Mouse (Mus musculus) thymus, postnatal 14 days (tissue): ENCODE measurements around the gene Ccl26.

Experiments
- DNase-seq: peaks from one replicate; pipeline ENCODE4 v3.0.0; 2021

Gene Ccl26

DNA sequence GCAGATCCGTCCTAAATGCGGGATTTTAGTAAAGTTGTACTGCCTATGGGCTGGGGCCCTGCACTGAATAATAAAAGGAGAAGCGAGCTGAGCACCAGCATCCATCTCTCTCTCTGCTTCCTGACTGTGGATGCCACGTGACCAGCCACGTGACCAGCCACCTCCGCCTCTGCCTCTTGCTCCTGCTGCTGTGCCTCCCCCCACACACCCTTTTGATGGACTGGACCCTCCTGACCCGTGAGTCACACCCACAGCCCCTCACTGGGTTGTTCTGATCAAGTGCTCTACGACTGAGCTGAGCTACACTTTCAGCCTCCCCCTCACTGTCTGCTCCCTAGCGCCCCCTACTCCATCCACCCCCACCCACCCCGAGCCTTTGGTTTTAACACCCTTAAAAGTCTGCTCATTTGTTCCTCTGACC lies 25.6 kb downstream of the Ccl26 start:
- peak; percentile 27 for DNase-seq

DNA sequence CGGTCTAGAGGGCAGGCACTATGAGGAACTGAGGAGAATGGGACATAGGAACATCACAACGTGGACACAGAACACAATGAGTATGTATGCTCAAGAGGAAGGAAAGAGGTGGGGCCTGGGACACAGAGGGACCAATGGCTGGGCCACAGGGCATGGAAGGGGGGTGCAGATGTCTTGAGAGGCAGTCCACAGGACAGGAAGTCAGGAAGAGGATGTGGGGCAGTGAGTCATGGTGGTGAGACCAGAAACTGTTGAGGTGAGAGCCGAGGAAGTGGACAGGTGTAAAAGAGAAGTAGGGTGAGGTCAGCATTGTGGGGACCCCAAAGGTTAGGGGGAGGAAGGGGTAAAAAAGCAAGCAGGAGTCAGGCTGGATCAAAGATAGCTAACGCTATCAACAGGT lies 26.0 kb downstream of the Ccl26 start:
- peak; percentile 21 for DNase-seq

- no peak for DNase-seq
Observed at GRCm38 (mm10) chr5:135535867-135536266, 27.5 kb downstream of the Ccl26 start.

DNA sequence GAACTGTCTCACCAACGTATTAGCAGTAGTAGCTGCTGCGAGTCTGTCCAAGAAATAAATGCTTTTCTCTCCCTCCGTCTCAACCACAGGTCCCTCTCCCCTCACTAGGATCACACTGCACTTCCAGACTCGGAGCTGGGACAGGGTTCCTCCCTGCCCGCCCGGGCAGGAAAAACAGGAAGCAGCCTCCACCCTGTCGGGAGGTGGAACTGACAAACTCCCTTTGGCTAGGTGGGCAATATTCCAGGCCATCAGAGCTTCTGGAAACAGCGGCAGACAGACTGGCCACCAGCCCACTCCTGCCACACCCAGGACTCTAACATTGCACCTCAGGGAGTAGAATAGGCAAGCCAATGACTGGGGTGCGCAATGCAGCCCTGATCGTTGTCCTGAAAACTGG lies 29.9 kb downstream of the Ccl26 start:
- no peak for DNase-seq

DNA sequence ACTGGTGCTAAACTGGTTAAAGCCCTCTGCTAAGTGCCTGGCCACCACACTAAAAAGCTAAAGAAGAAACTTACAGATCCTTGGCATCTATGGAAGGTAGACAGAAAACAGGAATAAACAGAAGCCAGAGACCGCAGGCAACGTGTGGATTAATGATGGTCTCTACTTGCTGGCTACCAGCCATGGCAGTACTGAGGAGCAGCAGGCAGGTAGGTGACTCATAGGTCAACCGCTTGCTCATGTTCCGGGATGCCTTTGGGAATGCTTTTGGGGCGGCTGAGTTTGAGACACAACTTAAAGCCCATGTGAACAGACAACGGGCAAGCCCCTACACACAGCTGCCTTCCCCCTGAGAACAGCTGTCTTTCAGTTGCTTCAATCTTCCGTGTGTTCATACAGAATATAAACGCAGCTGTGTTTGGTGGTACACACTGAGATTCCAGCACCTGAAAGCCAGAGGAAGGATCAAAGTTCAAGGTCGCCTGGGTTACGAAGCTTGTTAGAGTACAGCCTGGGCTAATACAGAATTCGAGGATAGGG lies 32.0 kb downstream of the Ccl26 start:
- no peak for DNase-seq

GRCm38 (mm10) chr5:135529964-135530363 lies 33.4 kb downstream of the Ccl26 start:
- DNase-seq = no peak

DNA sequence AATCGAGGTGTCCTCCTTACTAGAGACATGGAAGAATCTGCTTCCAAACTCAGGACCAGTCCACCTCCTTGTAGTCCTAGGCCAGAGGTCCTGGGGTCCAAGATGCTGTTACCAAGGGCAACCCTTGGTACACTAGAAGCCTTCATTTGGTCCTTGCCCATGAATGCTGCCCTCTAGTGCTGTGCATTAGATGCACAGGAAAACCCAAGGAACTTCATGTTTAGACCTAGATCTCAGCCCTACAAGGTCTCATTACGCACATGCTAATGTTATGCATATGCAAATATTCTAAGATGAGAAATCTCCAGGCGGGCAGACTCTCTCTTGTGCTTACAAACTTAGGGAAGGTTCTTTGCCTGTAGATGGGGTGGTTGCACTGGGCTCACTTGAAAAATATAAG lies 34.1 kb downstream of the Ccl26 start:
- no peak for DNase-seq

- no peak for DNase-seq
Observed at GRCm38 (mm10) chr5:135527986-135528385, 35.4 kb downstream of the Ccl26 start.

DNA sequence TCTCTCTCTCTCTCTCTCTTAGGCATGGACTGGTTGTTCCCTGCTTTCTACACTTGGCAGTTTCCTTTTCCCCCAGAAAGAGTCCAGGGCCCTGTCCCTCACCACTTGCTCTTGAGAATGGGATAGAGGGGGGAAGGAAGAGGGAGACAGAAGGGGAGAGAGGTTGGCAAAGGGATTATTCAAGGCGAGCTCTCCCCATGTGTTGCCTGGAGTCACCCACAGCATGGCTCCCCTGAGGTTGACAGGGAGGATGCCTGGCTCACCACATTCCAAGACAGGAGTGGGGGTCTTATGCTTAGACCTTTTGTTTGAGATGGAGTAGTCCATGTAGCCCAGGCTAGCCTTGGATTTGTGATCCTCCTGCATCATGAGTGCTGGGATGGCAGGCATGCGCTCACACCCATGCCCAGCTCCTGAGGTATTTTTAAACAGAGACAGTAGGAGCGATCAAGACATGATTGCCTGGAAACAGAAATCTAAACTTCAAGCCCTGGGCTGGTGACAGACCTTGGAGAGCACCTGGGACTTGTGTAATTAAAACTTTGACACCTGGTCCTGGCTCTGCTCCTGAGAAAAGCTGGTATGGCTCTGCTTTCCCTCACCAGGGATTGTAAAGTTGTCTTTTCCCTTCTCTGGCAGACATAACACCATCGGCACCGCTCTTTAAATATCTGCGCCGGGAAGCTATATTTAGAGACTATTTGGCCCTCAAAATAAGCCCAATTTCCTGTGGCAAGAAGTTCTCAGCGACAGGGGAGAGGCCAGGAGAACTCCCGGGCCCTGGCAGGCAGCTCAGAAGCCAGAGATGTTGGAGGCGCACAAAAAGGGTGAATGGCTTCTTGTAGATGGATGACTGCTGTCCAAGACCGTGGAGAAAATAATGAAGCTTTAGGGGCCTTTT lies 38.5 kb downstream of the Ccl26 start:
- no peak for DNase-seq

DNA sequence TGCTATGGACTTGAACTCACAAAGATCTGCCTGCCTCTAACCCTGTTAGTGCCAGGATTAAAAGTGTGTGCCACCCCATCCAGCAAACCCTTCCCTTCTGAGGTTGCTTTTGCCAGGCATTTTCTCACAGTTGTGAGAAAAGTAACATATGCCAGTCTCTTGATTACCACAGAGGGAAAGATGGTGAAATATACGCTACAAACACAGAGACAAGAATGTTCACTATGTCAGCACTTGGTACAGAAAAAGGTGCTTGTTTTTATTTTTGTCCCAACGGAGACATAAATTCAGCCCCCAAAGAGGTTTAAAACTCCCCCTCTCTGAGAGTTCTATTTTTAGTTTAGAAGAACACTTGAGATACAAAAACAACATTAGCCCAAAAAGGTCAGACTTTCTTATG lies 39.3 kb downstream of the Ccl26 start:
- DNase-seq = no peak

- no peak for DNase-seq
Observed at GRCm38 (mm10) chr5:135522111-135522722, 41.2 kb downstream of the Ccl26 start.

GRCm38 (mm10) chr5:135517348-135517883 lies 46.0 kb downstream of the Ccl26 start:
- DNase-seq = no peak

- DNase-seq = no peak
Observed at GRCm38 (mm10) chr5:135513131-135513530, 50.2 kb downstream of the Ccl26 start.

DNA sequence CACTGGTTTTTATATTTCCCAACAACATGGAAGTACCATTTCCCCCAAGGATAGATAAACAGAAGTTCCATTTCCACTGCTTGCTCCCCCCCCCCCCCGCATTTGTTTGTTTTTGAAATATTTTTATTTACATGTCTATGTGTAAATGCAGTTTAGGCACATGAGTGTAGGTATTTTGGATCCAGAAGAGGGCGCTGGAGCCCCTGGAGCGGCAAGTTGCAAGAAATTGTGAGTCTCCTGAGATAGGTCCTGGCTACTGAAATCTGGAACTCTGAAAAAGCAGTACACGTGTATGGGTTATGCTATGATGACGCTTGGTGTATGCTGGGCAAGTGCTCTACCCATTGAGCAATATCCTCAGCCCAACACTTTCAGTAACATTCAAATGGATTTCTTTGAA lies 52.3 kb downstream of the Ccl26 start:
- no peak for DNase-seq
